Mouse (Mus musculus) small intestine, adult 2 months (tissue): ENCODE results near the gene Wfdc3. TPM values are rescaled to one million over a fixed set of nuclear protein-coding genes. Genes with fewer than 3 reads are reported as not detected.

Experiments used
- H3K27ac ChIP-seq: fragments of 200-500 bp; 2 replicates; pipeline ENCODE4 v1.5.1; 2012; ENCODE audit warnings: low read depth, low read length, control low read depth, inconsistent platforms; ENCODE audit not compliant: insufficient read depth
- H3K27me3 ChIP-seq: fragments of 200-500 bp; 2 replicates; pipeline ENCODE4 v1.6.1; 2012; ENCODE audit warnings: mild to moderate bottlenecking, moderate library complexity, low read length, inconsistent platforms; ENCODE audit not compliant: control insufficient read depth, insufficient read depth
- H3K36me3 ChIP-seq: fragments of 200-500 bp; 2 replicates; pipeline ENCODE4 v1.6.1; 2012; ENCODE audit warnings: mild to moderate bottlenecking, low read length, control low read depth, inconsistent platforms; ENCODE audit not compliant: control insufficient read depth, insufficient read depth
- H3K4me1 ChIP-seq: fragments of 200-500 bp; 2 replicates; pipeline ENCODE4 v1.6.1; 2012; ENCODE audit warnings: low read length, inconsistent platforms, mixed read lengths; ENCODE audit not compliant: control insufficient read depth, insufficient read depth, insufficient read length
- H3K4me3 ChIP-seq: fragments of 200-500 bp; 2 replicates; pipeline ENCODE4 v1.5.1; 2012; ENCODE audit warnings: low read depth, mild to moderate bottlenecking, control low read depth, inconsistent platforms, low read length, moderate library complexity
- CTCF ChIP-seq: fragments of 200-500 bp; IDR thresholded peaks from 2 replicates; pipeline ENCODE4 v1.5.1; 2012; ENCODE audit warnings: low read depth, mild to moderate bottlenecking, control low read depth, inconsistent platforms, low read length, moderate library complexity, mixed read lengths; ENCODE audit not compliant: insufficient replicate concordance, insufficient read length; ENCODE audit errors: extremely low read depth
- POLR2A ChIP-seq: fragments of 200-500 bp; IDR thresholded peaks from 2 replicates; pipeline ENCODE4 v1.6.1; 2012; ENCODE audit warnings: low read depth, mild to moderate bottlenecking, control low read depth, inconsistent platforms, low read length, moderate library complexity
- WGBS: fragments of 180-500 bp; shearing (Covaris S2); methylation state at CpG from one replicate; pipeline ENCODE4 v1.1.7; 2018; 5-methylcytosine and 5-hydroxymethylcytosine counted together
- polyA plus RNA-seq: library from polyadenylated mRNA; depleted of rRNA; stranded (reverse); fragments of >200 nt; gene quantifications from 2 replicates; pipeline ENCODE4 v1.2.3, GENCODE M21; 2012; rRNA removed

The Wfdc3 gene
- polyA plus RNA-seq, 1 experiment: 0.06 TPM

- Histone ChIP-seq H3K4me1 (peaks cover 3% of the 10 kb centered on the region; the same call in 1 of the 2 replicates), H3K4me3 (no peak within 1 kb of the TSS), H3K27ac (no peak within 1 kb of the TSS), H3K27me3 (no peaks in the 10 kb centered on the region), H3K36me3 (no peaks in the 10 kb centered on the region)
- TF ChIP-seq POLR2A (no peak), CTCF (no peak)
- WGBS: 74% methylated on average over 3 of the region's 3 CpGs
These were observed 60.9 kb downstream of the Wfdc3 start, which contains the start of gene Wfdc13 for GRCm38 (mm10) chr2:164684807-164685206. Gene Wfdc13 (plus strand): TSS chr2:164685107.

Other genes with a start within 250 kb of the Wfdc3 start
- 117 and 171 TPM in 2 replicates for gene Pigt, start 248.4 kb downstream of the Wfdc3 start, polyA plus RNA-seq
- gene Wfdc2, start 183.5 kb downstream of the Wfdc3 start, polyA plus RNA-seq: 3.2 and 40.1 TPM in 2 replicates
- not detected in 2 replicates for gene Spint3, start 172.5 kb downstream of the Wfdc3 start, polyA plus RNA-seq
- not detected in 2 replicates for gene Wfdc6a, start 160.5 kb downstream of the Wfdc3 start, polyA plus RNA-seq
- gene Eppin, start 152.3 kb downstream of the Wfdc3 start, polyA plus RNA-seq: not detected in 2 replicates
- gene Wfdc6b, start 132.4 kb downstream of the Wfdc3 start, polyA plus RNA-seq: not detected in 2 replicates
- gene Wfdc8, start 132.3 kb downstream of the Wfdc3 start, polyA plus RNA-seq: 0.05 TPM in 1 of 2 replicates, not detected in the other
- not detected in 2 replicates for gene Wfdc16, start 107.1 kb downstream of the Wfdc3 start, polyA plus RNA-seq
- 1.8 TPM in 1 of 2 replicates, not detected in the other for gene Wfdc10, start 89.9 kb downstream of the Wfdc3 start, polyA plus RNA-seq
- not detected in 2 replicates for gene Wfdc9, start 89.3 kb downstream of the Wfdc3 start, polyA plus RNA-seq
- gene Wfdc11, start 71.8 kb downstream of the Wfdc3 start, polyA plus RNA-seq: not detected in 2 replicates
- not detected in 2 replicates for gene Wfdc13, start 60.8 kb downstream of the Wfdc3 start, polyA plus RNA-seq
- gene Spint4, start 47.4 kb downstream of the Wfdc3 start, polyA plus RNA-seq: not detected in 2 replicates
- not detected in 2 replicates for gene Spint5, start 30.6 kb downstream of the Wfdc3 start, polyA plus RNA-seq
- gene Dnttip1, start 52 bp upstream of the Wfdc3 start, polyA plus RNA-seq: 20.9 and 37.8 TPM in 2 replicates
- 39.1 and 91.2 TPM in 2 replicates for gene Ube2c, start 24.0 kb upstream of the Wfdc3 start, polyA plus RNA-seq
- not detected in 2 replicates for gene Tnnc2, start 34.0 kb upstream of the Wfdc3 start, polyA plus RNA-seq
- 9.7 and 19.2 TPM in 2 replicates for gene Snx21, start 39.9 kb upstream of the Wfdc3 start, polyA plus RNA-seq
- 76.9 and 102 TPM in 2 replicates for gene Acot8, start 59.0 kb upstream of the Wfdc3 start, polyA plus RNA-seq
- 1.7 and 2.6 TPM in 2 replicates for gene Zswim3, start 59.2 kb upstream of the Wfdc3 start, polyA plus RNA-seq
- gene Zswim1, start 76.8 kb upstream of the Wfdc3 start, polyA plus RNA-seq: 4.8 and 8.1 TPM in 2 replicates
- gene Spata25, start 82.6 kb upstream of the Wfdc3 start, polyA plus RNA-seq: not detected in 2 replicates
- gene Ctsa, start 86.9 kb upstream of the Wfdc3 start, polyA plus RNA-seq: 156 and 235 TPM in 2 replicates
- gene Neurl2, start 87.5 kb upstream of the Wfdc3 start, polyA plus RNA-seq: 1.7 and 3.1 TPM in 2 replicates
- gene Pltp, start 111.8 kb upstream of the Wfdc3 start, polyA plus RNA-seq: 20.9 and 34.2 TPM in 2 replicates
- gene Pcif1, start 133.4 kb upstream of the Wfdc3 start, polyA plus RNA-seq: 22.8 and 30.3 TPM in 2 replicates
- gene Zfp335, start 165.8 kb upstream of the Wfdc3 start, polyA plus RNA-seq: 19.1 and 34.1 TPM in 2 replicates
- gene Mmp9, start 194.8 kb upstream of the Wfdc3 start, polyA plus RNA-seq: 11.1 and 12.1 TPM in 2 replicates
- 0.57 and 0.60 TPM in 2 replicates for gene Slc12a5, start 214.9 kb upstream of the Wfdc3 start, polyA plus RNA-seq